Mouse (Mus musculus): ENCODE data around the gene Ptprd. TPM values are rescaled to one million over a fixed set of nuclear protein-coding genes. Genes with fewer than 3 reads are reported as not detected.

Ptprd gene
- polyA plus RNA-seq, 1 experiment = 7.8 TPM

- DNase-seq (ENCODE audit: low read depth) = no peak
Measured at GRCm38 (mm10) chr4:76901692-76902091, 1310.1 kb downstream of the Ptprd start.

DNA sequence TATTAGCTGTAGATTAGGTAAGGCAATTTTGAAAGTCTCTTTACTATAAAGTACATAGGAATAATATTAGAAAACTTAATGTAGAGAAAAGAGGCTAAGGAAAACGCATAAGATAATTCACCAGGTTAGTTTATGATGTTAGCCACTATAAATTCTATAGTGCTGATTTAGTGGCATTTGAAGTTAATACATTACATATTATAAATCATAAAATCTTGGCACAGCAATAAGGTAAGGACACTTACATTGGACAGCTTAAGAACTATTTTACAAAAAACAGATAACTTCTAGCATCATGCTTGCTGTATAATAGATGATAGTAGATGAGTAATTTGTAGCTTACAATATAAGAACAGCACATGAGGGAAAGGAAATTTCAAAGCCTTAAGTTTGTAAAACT lies 1322.1 kb downstream of the Ptprd start:
- no peak for DNase-seq (ENCODE audit: low read depth)

DNA sequence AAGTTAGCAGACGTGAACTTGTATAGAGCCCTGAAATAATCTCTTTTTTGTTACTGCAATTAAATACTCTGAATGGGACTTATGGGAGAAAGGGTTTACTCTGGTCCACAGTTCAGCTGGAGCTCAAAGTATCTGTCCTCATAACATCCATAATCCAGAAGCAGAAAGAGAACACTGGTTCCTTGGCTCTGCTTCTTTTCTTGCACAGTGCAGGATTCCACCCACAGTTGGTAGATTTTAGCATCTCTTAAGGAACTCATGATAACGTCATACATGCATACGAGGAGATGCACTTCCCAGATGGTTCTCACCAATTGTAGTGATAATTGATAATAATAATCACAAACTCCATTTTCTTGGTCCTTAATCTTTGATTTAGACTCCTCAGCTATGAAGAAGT lies 1330.2 kb downstream of the Ptprd start:
- DNase-seq (ENCODE audit: low read depth) = no peak

GRCm38 (mm10) chr4:76870971-76871370 lies 1340.8 kb downstream of the Ptprd start:
- DNase-seq (ENCODE audit: low read depth) = no peak

GRCm38 (mm10) chr4:76865585-76865984 lies 1346.2 kb downstream of the Ptprd start:
- DNase-seq (ENCODE audit: low read depth) = no peak

DNA sequence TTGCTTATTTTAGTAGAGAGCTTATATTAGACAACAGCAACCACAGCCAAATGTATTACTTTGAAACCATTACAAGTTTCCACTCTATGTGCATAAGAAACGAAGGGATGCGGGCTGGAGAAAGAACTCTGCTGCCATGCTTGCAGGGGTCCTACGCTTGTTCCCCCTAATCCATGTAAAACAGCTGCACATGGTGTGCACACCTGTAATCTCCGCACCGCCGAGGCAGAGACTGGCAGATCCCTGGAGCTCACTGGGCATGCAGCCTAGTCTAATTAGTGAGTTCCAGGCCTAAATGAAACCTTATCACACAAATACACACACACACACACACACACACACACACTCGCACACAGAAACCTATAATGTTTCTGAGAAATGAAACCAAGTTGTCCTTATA lies 1365.5 kb downstream of the Ptprd start:
- DNase-seq (ENCODE audit: low read depth) = no peak

- DNase-seq (ENCODE audit: low read depth) = no peak
Measured at GRCm38 (mm10) chr4:76839016-76839415, 1372.7 kb downstream of the Ptprd start.

DNA sequence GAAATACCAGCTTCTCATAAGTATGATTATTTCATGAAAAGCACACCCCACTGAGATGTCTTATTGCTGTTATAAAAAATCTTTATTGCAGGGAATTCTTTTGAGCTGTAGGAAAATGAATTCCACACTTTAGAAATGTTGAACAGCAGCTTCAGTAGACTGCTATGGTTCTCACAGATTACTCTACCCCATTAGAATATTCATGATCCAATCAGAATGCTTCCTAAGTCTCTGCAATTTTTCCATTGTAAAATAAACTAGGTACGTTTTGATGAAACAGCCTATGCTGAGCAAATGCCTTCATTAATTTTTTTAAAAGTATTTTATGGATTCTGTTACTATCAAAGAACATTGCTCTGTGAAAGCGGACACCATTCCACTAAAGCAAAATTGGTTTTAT lies 1399.6 kb downstream of the Ptprd start:
- DNase-seq (ENCODE audit: low read depth) = no peak

GRCm38 (mm10) chr4:76802708-76803107 lies 1409.1 kb downstream of the Ptprd start:
- no peak for DNase-seq (ENCODE audit: low read depth)

- DNase-seq (ENCODE audit: low read depth) = no peak
Measured at GRCm38 (mm10) chr4:76798010-76799007, 1413.5 kb downstream of the Ptprd start.

DNA sequence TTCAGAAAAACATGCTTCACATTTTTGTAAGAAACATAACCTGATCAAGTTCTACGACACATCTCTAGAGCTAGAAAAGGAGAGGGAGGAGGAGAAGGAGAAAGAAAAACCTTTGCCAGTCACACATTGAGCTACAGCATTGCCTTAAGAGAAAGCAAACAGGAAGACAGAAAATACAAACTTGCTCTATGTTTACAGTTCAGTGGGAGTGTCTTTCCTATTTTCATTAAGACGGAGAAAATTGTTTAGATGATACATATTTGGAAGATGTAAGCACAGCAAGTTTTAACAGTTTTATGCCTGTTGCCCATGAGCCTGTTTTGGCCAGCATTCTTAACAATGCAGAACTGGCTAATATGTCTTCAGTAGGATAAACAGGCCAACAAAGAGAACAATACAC lies 1426.4 kb downstream of the Ptprd start:
- DNase-seq (ENCODE audit: low read depth) = no peak

- DNase-seq (ENCODE audit: low read depth) = no peak
Measured at GRCm38 (mm10) chr4:76779558-76780124, 1432.1 kb downstream of the Ptprd start.

GRCm38 (mm10) chr4:76766918-76767317 lies 1444.8 kb downstream of the Ptprd start:
- no peak for DNase-seq (ENCODE audit: low read depth)

GRCm38 (mm10) chr4:76766429-76766828 lies 1445.3 kb downstream of the Ptprd start:
- no peak for DNase-seq (ENCODE audit: low read depth)

GRCm38 (mm10) chr4:76750709-76751108 lies 1461.1 kb downstream of the Ptprd start:
- DNase-seq (ENCODE audit: low read depth) = no peak

DNA sequence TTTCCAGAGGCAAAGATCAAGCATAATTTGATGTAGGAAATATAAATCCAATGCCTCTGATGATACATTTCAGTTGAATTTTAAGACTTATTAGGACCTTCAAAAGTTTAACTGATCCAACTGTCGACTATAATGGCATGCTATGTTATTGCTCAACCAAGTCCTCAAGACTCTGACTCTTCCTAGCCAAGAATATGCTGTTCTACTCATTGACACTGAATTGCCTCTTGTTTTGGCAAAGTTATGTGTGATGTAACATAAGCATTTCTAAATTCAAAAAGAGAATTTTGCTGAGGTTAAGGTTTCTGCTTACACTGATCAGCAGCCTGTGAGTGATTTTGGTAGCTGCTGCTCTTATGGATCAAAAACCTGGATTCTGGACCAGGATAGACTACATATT lies 1475.9 kb downstream of the Ptprd start:
- DNase-seq (ENCODE audit: low read depth) = no peak

GRCm38 (mm10) chr4:76675726-76676125 lies 1536.0 kb downstream of the Ptprd start:
- DNase-seq (ENCODE audit: low read depth) = no peak

- DNase-seq (ENCODE audit: low read depth) = no peak
Measured at GRCm38 (mm10) chr4:76673224-76673623, 1538.5 kb downstream of the Ptprd start.

GRCm38 (mm10) chr4:76672653-76673052 lies 1539.1 kb downstream of the Ptprd start:
- no peak for DNase-seq (ENCODE audit: low read depth)

- DNase-seq (ENCODE audit: low read depth) = no peak
Measured at GRCm38 (mm10) chr4:76661725-76662124, 1550.0 kb downstream of the Ptprd start.

DNA sequence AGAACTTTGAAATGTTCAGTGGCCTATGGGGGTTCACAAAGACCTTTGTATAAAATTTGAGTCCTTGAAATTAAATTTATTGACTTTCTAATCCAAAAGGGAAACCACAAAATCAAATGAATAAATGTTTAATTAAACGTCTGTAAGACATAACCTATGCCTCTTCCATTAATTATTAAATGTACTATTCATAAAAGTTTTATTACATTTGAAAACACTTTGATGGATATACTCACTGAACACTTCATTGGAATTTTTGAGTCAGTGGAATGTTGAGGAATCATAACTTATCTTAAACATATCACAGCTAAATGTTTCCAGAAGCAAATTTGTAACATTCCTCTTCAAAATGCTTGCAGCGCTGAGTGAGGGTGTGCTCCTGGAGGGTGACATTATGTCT lies 1551.6 kb downstream of the Ptprd start:
- DNase-seq (ENCODE audit: low read depth) = no peak

DNA sequence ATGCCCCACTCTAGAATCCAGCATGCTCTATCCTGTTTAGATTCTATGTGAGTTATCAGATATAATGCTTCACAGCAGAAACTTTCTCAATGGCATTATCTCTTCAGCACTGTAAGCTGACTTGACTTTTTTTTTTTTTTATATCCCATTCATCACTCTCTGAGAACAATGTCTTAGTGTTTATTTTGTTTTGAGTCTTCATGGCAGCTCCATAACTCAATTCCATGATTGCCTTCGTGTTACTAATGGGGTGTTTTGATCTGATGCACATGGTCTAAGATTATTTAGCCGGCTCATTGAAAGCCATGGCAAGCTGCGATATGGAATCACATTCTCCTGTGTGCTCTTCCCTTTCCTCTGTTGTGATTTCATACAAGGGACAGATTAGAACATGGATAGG lies 1555.0 kb downstream of the Ptprd start:
- no peak for DNase-seq (ENCODE audit: low read depth)

GRCm38 (mm10) chr4:76652971-76653370 lies 1558.8 kb downstream of the Ptprd start:
- DNase-seq (ENCODE audit: low read depth) = no peak
